Mouse (Mus musculus) liver, embryonic 11.5 days (tissue): ENCODE data around the gene Mmp24. TPM values are rescaled to one million over a fixed set of nuclear protein-coding genes. Genes with fewer than 3 reads are reported as not detected.

Source experiments
- ATAC-seq: fragments of 200-750 bp; cut with Nextera tagmentation; replicated peaks from 2 replicates; pipeline ENCODE4 v1.8.0; 2017; ENCODE audit warnings: moderate number of reproducible peaks, mild to moderate bottlenecking, moderate TSS enrichment, moderate library complexity; ENCODE audit not compliant: low FRiP score
- DNase-seq: peaks from one replicate; pipeline ENCODE4 v3.0.0-alpha.2; 2017; ENCODE audit warnings: low spot score
- H3K27ac ChIP-seq: fragments of 300-500 bp; sonication (generic); 2 replicates; pipeline ENCODE4 v1.5.1; 2014; ENCODE audit warnings: mild to moderate bottlenecking, low read depth, low read length, control low read depth
- H3K27me3 ChIP-seq: fragments of 300-500 bp; sonication (generic); replicated peaks from 2 replicates; pipeline ENCODE4 v1.6.1; 2014; ENCODE audit warnings: low read length, mixed read lengths; ENCODE audit not compliant: control insufficient read depth, insufficient read depth
- H3K36me3 ChIP-seq: fragments of 300-500 bp; sonication (generic); 2 replicates; pipeline ENCODE4 v1.6.1; 2014; ENCODE audit warnings: mild to moderate bottlenecking, low read length, moderate library complexity, mixed read lengths; ENCODE audit not compliant: control insufficient read depth, insufficient read depth
- H3K4me1 ChIP-seq: fragments of 300-500 bp; sonication (generic); replicated peaks from 2 replicates; pipeline ENCODE4 v1.6.1; 2014; ENCODE audit warnings: low read length, mixed read lengths; ENCODE audit not compliant: control insufficient read depth, insufficient read depth
- H3K4me2 ChIP-seq: fragments of 300-500 bp; sonication (generic); 2 replicates; pipeline ENCODE4 v1.6.1; 2014; ENCODE audit warnings: mild to moderate bottlenecking, control low read depth, moderate library complexity
- H3K4me3 ChIP-seq: fragments of 300-500 bp; sonication (generic); 2 replicates; pipeline ENCODE4 v1.5.1; 2014; ENCODE audit warnings: low read depth, low read length, control low read depth
- H3K9ac ChIP-seq: fragments of 300-500 bp; sonication (generic); 2 replicates; pipeline ENCODE4 v1.6.1; 2014; ENCODE audit warnings: low read depth, low read length, control low read depth
- H3K9me3 ChIP-seq: fragments of 300-500 bp; sonication (generic); 2 replicates; pipeline ENCODE4 v1.6.1; 2016; ENCODE audit warnings: low read length, inconsistent platforms, mixed read lengths; ENCODE audit not compliant: control insufficient read depth
- WGBS: fragments of 180-500 bp; shearing (Covaris S2); extraction: QIAGEN DNeasy Blood & Tissue Kit; methylation state at CpG from one replicate; pipeline ENCODE4 v1.1.7; 2014; 5-methylcytosine and 5-hydroxymethylcytosine counted together
- polyA plus RNA-seq: library from polyadenylated mRNA; unstranded; fragments of >200 nt; fragmentation: Nextera tagmentation; extraction: Ambion mirVana; gene quantifications from 2 replicates; pipeline ENCODE4 v1.2.1, GENCODE M21; 2014

Gene Mmp24
- polyA plus RNA-seq, 1 experiment from 2014 or later, result not detected

DNA sequence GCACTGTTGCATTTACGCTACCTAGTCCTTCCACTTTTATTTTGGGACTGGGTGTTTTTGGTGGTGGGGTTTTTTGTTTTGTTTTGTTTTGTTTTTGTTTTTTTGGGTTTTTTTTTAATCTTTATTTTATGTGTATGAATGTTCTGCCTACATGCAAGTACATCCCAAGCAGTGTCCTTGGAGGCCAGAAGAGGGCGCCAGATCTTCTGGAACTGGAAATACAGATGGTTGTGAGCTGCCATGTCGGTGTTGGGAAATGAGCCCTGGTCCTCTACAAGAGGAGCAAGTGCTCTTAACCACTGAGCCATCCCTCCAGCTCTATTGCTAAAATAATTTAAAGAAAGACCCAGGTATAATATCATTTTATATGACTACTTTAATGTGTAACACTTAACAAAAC lies 27.6 kb downstream of the Mmp24 start:
- 49% methylated on average over 3 of the region's 3 CpGs for WGBS
- peaks cover 6% of the 10 kb centered on the region; the same call in 1 of the 2 replicates for H3K27me3 ChIP-seq
- no peak for DNase-seq

DNA sequence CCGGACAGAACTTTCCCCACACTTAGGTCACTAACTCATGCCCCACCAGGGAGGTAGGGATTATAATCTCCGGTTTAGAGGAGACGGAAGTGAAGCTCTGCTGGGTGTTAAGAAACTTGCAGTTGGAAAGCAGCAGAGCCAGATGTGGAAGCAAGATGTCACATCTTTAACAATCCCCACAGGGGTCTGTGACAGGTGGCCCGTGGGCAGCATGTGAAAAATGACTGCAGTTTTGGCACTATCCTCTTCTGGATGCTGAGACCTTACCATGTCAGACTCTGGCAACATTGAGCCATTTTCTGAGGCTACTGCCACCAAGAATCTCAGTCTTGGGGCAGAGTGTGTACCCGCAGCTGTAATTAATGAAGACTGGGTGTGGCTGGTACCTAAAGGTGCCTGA lies 28.9 kb downstream of the Mmp24 start:
- H3K4me2 ChIP-seq, result no peak overlapping the region
- no peak overlapping the region for H3K9ac ChIP-seq
- H3K27me3 ChIP-seq, result peaks cover 6% of the 10 kb centered on the region; the same call in 1 of the 2 replicates
- H3K4me3 ChIP-seq, result no peak overlapping the region
- H3K4me1 ChIP-seq, result no peaks in the 10 kb centered on the region
- ATAC-seq, result no peak
- DNase-seq, result no peak
- H3K27ac ChIP-seq, result no peak overlapping the region
- WGBS, result 67% methylated on average over 5 of the region's 5 CpGs
- H3K9me3 ChIP-seq, result no peaks in the 10 kb centered on the region
- no peaks in the 10 kb centered on the region for H3K36me3 ChIP-seq

More for the DNA sequence above, 27.6 kb downstream of the Mmp24 start:
- Histone ChIP-seq H3K9me3 (no peaks in the 10 kb centered on the region), H3K27ac (no peak overlapping the region), H3K4me2 (no peak overlapping the region), H3K4me3 (no peak overlapping the region), H3K4me1 (no peaks in the 10 kb centered on the region), H3K36me3 (no peaks in the 10 kb centered on the region), H3K9ac (no peak overlapping the region)
- ATAC-seq, result no peak

DNA sequence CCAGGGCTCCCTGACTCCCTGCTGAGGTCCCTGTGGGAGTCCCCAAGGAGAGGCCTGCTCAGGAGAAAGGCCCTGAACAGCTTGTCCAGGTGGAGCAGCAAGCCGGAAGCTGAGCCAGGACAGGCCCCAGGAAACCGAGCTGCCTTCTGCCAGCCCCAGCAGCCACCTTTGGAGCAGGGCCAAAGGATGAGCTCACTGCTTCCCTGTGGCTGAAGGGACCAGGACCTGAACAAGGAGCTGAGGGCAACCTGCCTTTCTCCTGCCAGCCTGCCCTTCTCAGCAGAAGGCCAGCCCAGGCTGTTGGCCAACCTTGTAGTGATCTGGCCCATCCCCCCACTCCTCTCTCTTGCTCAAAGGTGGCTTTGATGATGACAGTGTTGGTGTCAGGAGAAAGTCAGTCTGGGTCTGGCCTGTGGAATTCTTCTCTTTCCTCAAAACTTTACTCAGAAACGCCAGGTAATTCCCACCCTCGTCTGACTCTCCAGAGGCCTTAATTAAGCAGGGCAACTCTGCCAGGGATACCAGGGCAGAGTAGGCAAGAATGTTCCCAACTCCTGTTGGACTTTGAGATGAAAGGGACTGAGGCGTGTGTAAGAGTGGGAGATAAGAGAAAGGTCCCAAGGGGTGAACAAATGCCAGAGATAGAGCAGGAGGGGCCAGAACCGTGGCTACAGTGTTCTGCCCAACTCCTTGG lies 30.2 kb downstream of the Mmp24 start:
- ATAC-seq, result no peak
- H3K9me3 ChIP-seq, result no peaks in the 10 kb centered on the region
- no peak overlapping the region for H3K9ac ChIP-seq
- H3K36me3 ChIP-seq, result no peaks in the 10 kb centered on the region
- no peak overlapping the region for H3K4me3 ChIP-seq
- 0 out of 2 replicates have a peak, but pooled peaks cover 2% of the 10 kb centered on the region for H3K27me3 ChIP-seq
- no peaks in the 10 kb centered on the region for H3K4me1 ChIP-seq
- WGBS, result 44% methylated on average over 6 of the region's 6 CpGs
- no peak for DNase-seq
- H3K27ac ChIP-seq, result no peak overlapping the region
- H3K4me2 ChIP-seq, result no peak overlapping the region

DNA sequence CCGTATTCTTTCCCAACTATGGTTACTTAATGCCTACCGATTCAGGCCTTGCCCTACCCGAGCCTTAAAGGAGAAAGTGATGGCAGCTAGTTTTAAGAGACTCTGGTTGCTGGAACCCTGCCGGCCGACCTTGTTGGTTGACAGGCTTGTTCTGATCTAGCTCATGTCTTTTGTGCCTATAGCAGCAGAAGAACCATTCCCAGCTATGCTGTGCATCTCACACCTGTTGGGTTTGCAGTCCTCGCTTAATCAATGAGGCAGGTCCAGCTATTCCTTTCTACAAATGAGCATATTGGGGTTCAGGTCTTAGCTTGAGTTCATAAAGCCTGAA lies 30.7 kb downstream of the Mmp24 start:
- Histone ChIP-seq H3K27me3 (no peaks in the 10 kb centered on the region; the same call in 1 of the 2 replicates), H3K27ac (no peak overlapping the region), H3K4me2 (no peak overlapping the region), H3K36me3 (no peaks in the 10 kb centered on the region), H3K4me1 (no peaks in the 10 kb centered on the region), H3K9ac (no peak overlapping the region), H3K9me3 (no peaks in the 10 kb centered on the region), H3K4me3 (no peak overlapping the region)
- ATAC-seq (no peak), DNase-seq (no peak)
- WGBS, result 71% methylated on average over 6 of the region's 6 CpGs

DNA sequence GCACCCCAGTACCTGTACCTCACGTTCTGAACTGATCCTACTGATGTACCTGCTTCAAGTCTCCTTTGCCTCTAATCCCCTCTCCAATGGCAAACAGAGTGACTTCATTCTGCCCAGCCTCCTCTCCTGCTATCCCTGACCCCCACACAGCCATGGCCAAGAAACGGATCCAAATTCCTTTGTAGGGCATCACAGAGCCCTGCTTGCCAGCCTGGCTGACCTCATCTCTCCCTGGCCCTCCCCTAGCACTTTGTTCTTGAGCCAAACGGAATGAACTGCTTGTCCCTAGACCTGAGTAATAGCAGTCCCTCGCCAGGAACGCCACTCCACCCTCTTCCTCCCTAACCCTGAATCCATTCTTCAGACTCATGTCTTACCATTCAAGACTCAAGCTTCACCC lies 31.4 kb downstream of the Mmp24 start:
- Histone ChIP-seq H3K27ac (no peak overlapping the region), H3K4me2 (no peak overlapping the region), H3K9me3 (no peaks in the 10 kb centered on the region), H3K4me1 (no peaks in the 10 kb centered on the region), H3K36me3 (no peaks in the 10 kb centered on the region), H3K4me3 (no peak overlapping the region), H3K27me3 (no peaks in the 10 kb centered on the region; the same call in 1 of the 2 replicates), H3K9ac (no peak overlapping the region)
- DNase-seq (no peak), ATAC-seq (no peak)
- WGBS, result 78% methylated on average over 5 of the region's 5 CpGs

DNA sequence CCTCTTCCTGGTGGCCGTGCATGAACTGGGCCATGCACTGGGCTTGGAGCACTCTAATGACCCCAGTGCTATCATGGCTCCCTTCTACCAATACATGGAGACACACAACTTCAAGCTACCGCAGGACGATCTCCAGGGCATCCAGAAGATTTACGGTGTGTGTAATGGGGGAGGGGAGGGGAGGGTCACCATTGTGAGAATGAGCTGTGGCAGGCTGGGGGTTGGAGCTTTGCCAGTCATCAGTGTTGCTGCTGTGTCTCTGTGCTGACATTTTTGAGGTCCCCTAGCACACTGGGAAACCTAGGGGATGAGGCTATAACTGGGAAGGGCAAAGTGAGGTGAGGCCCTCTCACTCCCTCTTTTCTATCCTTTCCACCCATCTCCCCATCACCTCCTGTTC lies 32.3 kb downstream of the Mmp24 start:
- no peak for ATAC-seq
- Histone ChIP-seq H3K4me1 (no peaks in the 10 kb centered on the region), H3K27ac (no peak overlapping the region), H3K9me3 (no peaks in the 10 kb centered on the region), H3K9ac (no peak overlapping the region), H3K4me2 (no peak overlapping the region), H3K36me3 (no peaks in the 10 kb centered on the region), H3K4me3 (no peak overlapping the region), H3K27me3 (no peaks in the 10 kb centered on the region; the same call in 1 of the 2 replicates)
- 73% methylated on average over 4 of the region's 4 CpGs for WGBS
- no peak for DNase-seq

DNA sequence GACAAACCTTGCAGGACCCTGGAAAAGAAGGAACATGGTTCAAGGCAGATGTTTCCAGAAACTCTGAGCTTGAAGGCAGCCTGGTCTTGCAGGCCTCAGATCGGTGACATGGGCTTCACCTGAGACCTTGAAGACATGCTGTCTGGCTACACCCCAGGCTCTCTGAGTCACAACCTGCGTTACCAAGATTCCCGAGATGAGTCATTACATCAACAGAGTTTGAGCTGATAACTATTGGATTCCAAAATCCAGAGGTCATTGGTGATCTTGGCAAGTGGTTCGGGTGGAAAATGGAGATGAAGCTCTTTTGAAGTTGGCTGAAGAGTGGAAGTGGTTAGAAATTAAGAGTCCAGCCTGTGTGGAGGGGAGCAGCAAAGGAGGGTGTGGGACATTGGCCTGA lies 34.5 kb downstream of the Mmp24 start:
- Histone ChIP-seq H3K4me2 (no peak overlapping the region), H3K27me3 (no peaks in the 10 kb centered on the region; the same call in 1 of the 2 replicates), H3K4me3 (no peak overlapping the region), H3K27ac (no peak overlapping the region), H3K4me1 (no peaks in the 10 kb centered on the region), H3K9ac (no peak overlapping the region), H3K9me3 (no peaks in the 10 kb centered on the region), H3K36me3 (no peaks in the 10 kb centered on the region)
- ATAC-seq (no peak), DNase-seq (no peak)
- WGBS, result 79% methylated on average over 4 of the region's 4 CpGs

DNA sequence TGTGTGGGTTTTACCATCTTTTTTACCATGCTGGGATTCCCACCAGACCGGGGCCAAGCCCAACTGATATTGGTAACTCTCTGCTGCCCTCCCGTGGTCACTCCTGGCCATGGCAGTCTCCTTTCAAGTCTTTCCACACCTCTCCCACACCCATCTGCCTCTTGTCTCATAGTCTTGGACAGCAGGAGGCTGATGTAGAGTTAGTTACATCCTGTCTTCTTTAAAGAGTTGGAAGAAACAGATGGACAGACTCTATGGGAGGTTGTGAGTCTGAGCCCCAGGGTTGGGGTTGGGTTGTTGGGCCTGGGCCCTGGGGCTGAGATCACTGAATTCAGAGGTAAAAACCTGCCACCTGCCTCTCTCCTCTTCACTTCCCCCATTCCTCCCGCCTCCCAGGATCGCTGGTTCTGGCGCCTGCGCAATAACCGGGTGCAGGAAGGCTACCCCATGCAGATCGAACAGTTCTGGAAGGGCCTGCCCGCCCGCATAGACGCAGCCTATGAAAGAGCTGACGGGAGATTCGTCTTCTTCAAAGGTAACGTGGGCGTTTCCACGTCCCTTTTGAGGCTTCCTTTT lies 36.8 kb downstream of the Mmp24 start:
- ATAC-seq, result no peak
- no peaks in the 10 kb centered on the region for H3K36me3 ChIP-seq
- no peak overlapping the region for H3K4me3 ChIP-seq
- H3K9ac ChIP-seq, result no peak overlapping the region
- H3K27me3 ChIP-seq, result no peaks in the 10 kb centered on the region; the same call in 1 of the 2 replicates
- H3K4me1 ChIP-seq, result no peaks in the 10 kb centered on the region
- no peak overlapping the region for H3K27ac ChIP-seq
- H3K4me2 ChIP-seq, result no peak overlapping the region
- WGBS, result 40% methylated on average over 16 of the region's 16 CpGs
- DNase-seq, result peak; percentile 65
- H3K9me3 ChIP-seq, result no peaks in the 10 kb centered on the region

DNA sequence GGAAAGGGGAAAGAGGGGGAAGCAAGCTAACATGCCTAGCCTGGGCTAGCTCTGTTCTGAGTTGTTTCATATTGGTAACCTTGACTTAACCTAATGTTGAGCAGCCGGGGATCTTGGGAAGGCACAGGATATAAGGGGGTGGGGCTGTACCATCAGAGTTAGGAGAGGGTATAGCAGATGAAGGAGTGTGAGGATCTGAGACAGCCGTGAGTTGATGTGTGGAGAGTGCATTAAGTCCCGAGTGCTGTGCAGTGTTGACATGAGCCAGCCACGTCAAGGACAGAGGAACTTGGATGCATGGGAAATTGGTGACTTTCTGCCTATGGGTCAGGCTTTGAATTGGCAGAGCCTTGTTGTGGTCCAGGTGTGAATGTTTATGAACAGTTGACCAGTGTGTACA lies 37.5 kb downstream of the Mmp24 start:
- no peaks in the 10 kb centered on the region for H3K9me3 ChIP-seq
- no peaks in the 10 kb centered on the region for H3K36me3 ChIP-seq
- H3K4me2 ChIP-seq, result no peak overlapping the region
- no peaks in the 10 kb centered on the region for H3K4me1 ChIP-seq
- no peak overlapping the region for H3K27ac ChIP-seq
- no peak overlapping the region for H3K4me3 ChIP-seq
- ATAC-seq, result no peak
- H3K27me3 ChIP-seq, result no peaks in the 10 kb centered on the region; the same call in 1 of the 2 replicates
- no peak overlapping the region for H3K9ac ChIP-seq
- 76% methylated on average over 4 of the region's 4 CpGs for WGBS
- DNase-seq, result no peak
